Mouse (Mus musculus): Measurements from ENCODE around the gene Zfp518a. TPM values are rescaled to one million over a fixed set of nuclear protein-coding genes. Genes with fewer than 3 reads are reported as not detected.

The Zfp518a gene
- total RNA-seq, 2 experiments from 2014 or later = 8.3 to 9.1 TPM

GRCm38 (mm10) chr19:40964367-40964891 lies 69.9 kb downstream of the Zfp518a start:
- intact Hi-C loops (cut with DNase I) = no loop called here
- no peak for DNase-seq (ENCODE audit: low spot score in 2 of 2)

GRCm38 (mm10) chr19:40964936-40965850 lies 70.7 kb downstream of the Zfp518a start:
- no peak for DNase-seq (ENCODE audit: low spot score in 2 of 2)
- intact Hi-C loops (cut with DNase I) = no loop called here

Small RNA genes within 50 kb of the gene (microRNA-seq; reads per million reads assigned to microRNA genes)
- gene Mir8092 = 0 to 1.7 reads per million in 2 experiments

Other genes starting within 250 kb of the Zfp518a start
- under 1 TPM; 0.15 to 0.17 TPM for gene Cc2d2b, start 146.0 kb upstream of the Zfp518a start, total RNA-seq (2021)
- gene Ccnj, start 63.4 kb upstream of the Zfp518a start, total RNA-seq (2021) = 1 to 10 TPM; 7.8 to 8.7 TPM
- 1 to 10 TPM; 5.1 to 5.4 TPM for gene Blnk, start 99.8 kb downstream of the Zfp518a start, total RNA-seq (2021)
- not detected for gene Dntt, start 134.6 kb downstream of the Zfp518a start, total RNA-seq (2021)
- gene Opalin, start 182.4 kb downstream of the Zfp518a start, total RNA-seq (2021) = 1 to 10 TPM; 3.7 to 5.1 TPM

All from left cerebral cortex, postnatal 14 days (tissue).